Mouse (Mus musculus): ENCODE results near the gene Hspa1a. TPM values are rescaled to one million over a fixed set of nuclear protein-coding genes. Genes with fewer than 3 reads are reported as not detected.
"Not testable (repeated sequence)": the region's sequence is repeated elsewhere in the genome, so short reads cannot be mapped to it uniquely, and the experiment has no call there.

Gene Hspa1a
- 4.9 and 6.0 TPM in 2 replicates for polyA plus RNA-seq (2014; fragmentation: Nextera tagmentation; extraction: Ambion mirVana)

GRCm38 (mm10) chr17:34972069-34972749 lies at the start of gene Hspa1a, which contains the start of gene Hspa1l:
Gene Hspa1a (minus strand): TSS chr17:34972156.
Gene Hspa1l (plus strand): TSS chr17:34972703.
- not testable (repeated sequence) for H3K9me3 ChIP-seq (ENCODE audit: control insufficient read depth, low read depth, low read length); H3K36me3 ChIP-seq (ENCODE audit: control insufficient read depth, insufficient read depth, low read length); H3K9ac ChIP-seq (replicated peaks; ENCODE audit: low read depth, low read length); H3K4me1 ChIP-seq (ENCODE audit: control insufficient read depth, insufficient read depth, low read length); H3K27ac ChIP-seq (ENCODE audit: low read length)
- H3K4me2 ChIP-seq (replicated peaks; ENCODE audit: low read depth, low read length), result peak within 1 kb of the TSS; percentile 52
- peak within 1 kb of the TSS; percentile 26 for H3K4me3 ChIP-seq (ENCODE audit: low read depth, low read length)
- peaks cover 11% of the 10 kb centered on the region for H3K27me3 ChIP-seq (ENCODE audit: control insufficient read depth, insufficient read depth, low read length)
- peak; percentile 93 for ATAC-seq (ENCODE audit: insufficient number of reproducible peaks, insufficient read depth, low FRiP score, low read depth)
- under 1% methylated on average over 29 of the region's 33 CpGs for WGBS

- Histone ChIP-seq H3K4me2 (replicated peaks; ENCODE audit: low read depth, low read length) (peak overlapping the region; percentile 2; the same call in 1 of the 2 replicates), H3K4me1 (ENCODE audit: control insufficient read depth, insufficient read depth, low read length) (peaks cover 9% of the 10 kb centered on the region), H3K4me3 (ENCODE audit: low read depth, low read length) (no peak overlapping the region), H3K27me3 (ENCODE audit: control insufficient read depth, insufficient read depth, low read length) (no peaks in the 10 kb centered on the region), H3K9ac (replicated peaks; ENCODE audit: low read depth, low read length) (no peak overlapping the region), H3K9me3 (ENCODE audit: control insufficient read depth, low read depth, low read length) (no peaks in the 10 kb centered on the region), H3K27ac (ENCODE audit: low read length) (peak overlapping the region; percentile 49; the same call in 1 of the 2 replicates), H3K36me3 (ENCODE audit: control insufficient read depth, insufficient read depth, low read length) (peaks cover 1% of the 10 kb centered on the region)
- ATAC-seq (ENCODE audit: insufficient number of reproducible peaks, insufficient read depth, low FRiP score, low read depth), result peak; percentile 14; the same call in 1 of the 2 replicates
- 6% methylated on average over 17 of the region's 17 CpGs for WGBS
These were observed 49.3 kb upstream of the Hspa1a start for GRCm38 (mm10) chr17:35021163-35021808.

GRCm38 (mm10) chr17:35020551-35020950 lies 48.6 kb upstream of the Hspa1a start:
- Histone ChIP-seq H3K9me3 (ENCODE audit: control insufficient read depth, low read depth, low read length) (no peaks in the 10 kb centered on the region), H3K4me2 (replicated peaks; ENCODE audit: low read depth, low read length) (no peak overlapping the region), H3K4me1 (ENCODE audit: control insufficient read depth, insufficient read depth, low read length) (peaks cover 9% of the 10 kb centered on the region; the same call in 1 of the 2 replicates), H3K36me3 (ENCODE audit: control insufficient read depth, insufficient read depth, low read length) (peaks cover 8% of the 10 kb centered on the region), H3K27me3 (ENCODE audit: control insufficient read depth, insufficient read depth, low read length) (no peaks in the 10 kb centered on the region), H3K27ac (ENCODE audit: low read length) (no peak overlapping the region), H3K4me3 (ENCODE audit: low read depth, low read length) (no peak overlapping the region), H3K9ac (replicated peaks; ENCODE audit: low read depth, low read length) (no peak overlapping the region)
- 78% methylated on average over 8 of the region's 8 CpGs for WGBS
- no peak for ATAC-seq (ENCODE audit: insufficient number of reproducible peaks, insufficient read depth, low FRiP score, low read depth)

GRCm38 (mm10) chr17:35019894-35020293 lies 47.9 kb upstream of the Hspa1a start:
- no peaks in the 10 kb centered on the region for H3K9me3 ChIP-seq (ENCODE audit: control insufficient read depth, low read depth, low read length)
- 73% methylated on average over 11 of the region's 11 CpGs for WGBS
- no peak overlapping the region for H3K4me3 ChIP-seq (ENCODE audit: low read depth, low read length)
- no peaks in the 10 kb centered on the region for H3K27me3 ChIP-seq (ENCODE audit: control insufficient read depth, insufficient read depth, low read length)
- peaks cover 9% of the 10 kb centered on the region; the same call in 1 of the 2 replicates for H3K4me1 ChIP-seq (ENCODE audit: control insufficient read depth, insufficient read depth, low read length)
- no peak overlapping the region for H3K4me2 ChIP-seq (replicated peaks; ENCODE audit: low read depth, low read length)
- H3K27ac ChIP-seq (ENCODE audit: low read length), result no peak overlapping the region
- H3K9ac ChIP-seq (replicated peaks; ENCODE audit: low read depth, low read length), result no peak overlapping the region
- no peak for ATAC-seq (ENCODE audit: insufficient number of reproducible peaks, insufficient read depth, low FRiP score, low read depth)
- H3K36me3 ChIP-seq (ENCODE audit: control insufficient read depth, insufficient read depth, low read length), result peaks cover 14% of the 10 kb centered on the region

GRCm38 (mm10) chr17:35018171-35018570 lies 46.2 kb upstream of the Hspa1a start:
- H3K36me3 ChIP-seq (ENCODE audit: control insufficient read depth, insufficient read depth, low read length), result peaks cover 32% of the 10 kb centered on the region
- H3K9ac ChIP-seq (replicated peaks; ENCODE audit: low read depth, low read length), result no peak overlapping the region
- no peak overlapping the region for H3K27ac ChIP-seq (ENCODE audit: low read length)
- no peaks in the 10 kb centered on the region for H3K9me3 ChIP-seq (ENCODE audit: control insufficient read depth, low read depth, low read length)
- peaks cover 3% of the 10 kb centered on the region; the same call in 1 of the 2 replicates for H3K4me1 ChIP-seq (ENCODE audit: control insufficient read depth, insufficient read depth, low read length)
- WGBS, result 77% methylated on average over 3 of the region's 3 CpGs
- no peak for ATAC-seq (ENCODE audit: insufficient number of reproducible peaks, insufficient read depth, low FRiP score, low read depth)
- H3K27me3 ChIP-seq (ENCODE audit: control insufficient read depth, insufficient read depth, low read length), result no peaks in the 10 kb centered on the region
- no peak overlapping the region for H3K4me3 ChIP-seq (ENCODE audit: low read depth, low read length)
- H3K4me2 ChIP-seq (replicated peaks; ENCODE audit: low read depth, low read length), result no peak overlapping the region

GRCm38 (mm10) chr17:35017706-35018030 lies 45.7 kb upstream of the Hspa1a start:
- 65% methylated on average over 14 of the region's 14 CpGs for WGBS
- ATAC-seq (ENCODE audit: insufficient number of reproducible peaks, insufficient read depth, low FRiP score, low read depth), result no peak
- no peak overlapping the region for H3K9ac ChIP-seq (replicated peaks; ENCODE audit: low read depth, low read length)
- no peaks in the 10 kb centered on the region for H3K27me3 ChIP-seq (ENCODE audit: control insufficient read depth, insufficient read depth, low read length)
- peaks cover 3% of the 10 kb centered on the region; the same call in 1 of the 2 replicates for H3K4me1 ChIP-seq (ENCODE audit: control insufficient read depth, insufficient read depth, low read length)
- H3K27ac ChIP-seq (ENCODE audit: low read length), result no peak overlapping the region
- no peaks in the 10 kb centered on the region for H3K9me3 ChIP-seq (ENCODE audit: control insufficient read depth, low read depth, low read length)
- H3K36me3 ChIP-seq (ENCODE audit: control insufficient read depth, insufficient read depth, low read length), result peaks cover 37% of the 10 kb centered on the region
- H3K4me3 ChIP-seq (ENCODE audit: low read depth, low read length), result no peak overlapping the region
- H3K4me2 ChIP-seq (replicated peaks; ENCODE audit: low read depth, low read length), result no peak overlapping the region

- no peak overlapping the region for H3K4me3 ChIP-seq (ENCODE audit: low read depth, low read length)
- peaks cover 3% of the 10 kb centered on the region; the same call in 1 of the 2 replicates for H3K4me1 ChIP-seq (ENCODE audit: control insufficient read depth, insufficient read depth, low read length)
- no peaks in the 10 kb centered on the region for H3K9me3 ChIP-seq (ENCODE audit: control insufficient read depth, low read depth, low read length)
- H3K36me3 ChIP-seq (ENCODE audit: control insufficient read depth, insufficient read depth, low read length), result peaks cover 43% of the 10 kb centered on the region
- no peak for ATAC-seq (ENCODE audit: insufficient number of reproducible peaks, insufficient read depth, low FRiP score, low read depth)
- WGBS, result 77% methylated on average over 10 of the region's 10 CpGs
- H3K4me2 ChIP-seq (replicated peaks; ENCODE audit: low read depth, low read length), result no peak overlapping the region
- H3K27ac ChIP-seq (ENCODE audit: low read length), result no peak overlapping the region
- no peaks in the 10 kb centered on the region for H3K27me3 ChIP-seq (ENCODE audit: control insufficient read depth, insufficient read depth, low read length)
- H3K9ac ChIP-seq (replicated peaks; ENCODE audit: low read depth, low read length), result no peak overlapping the region
These were observed 45.1 kb upstream of the Hspa1a start for GRCm38 (mm10) chr17:35016791-35017705.

- H3K4me3 ChIP-seq (ENCODE audit: low read depth, low read length), result no peak within 1 kb of the TSS
- ATAC-seq (ENCODE audit: insufficient number of reproducible peaks, insufficient read depth, low FRiP score, low read depth), result no peak
- H3K27ac ChIP-seq (ENCODE audit: low read length), result no peak within 1 kb of the TSS
- H3K4me1 ChIP-seq (ENCODE audit: control insufficient read depth, insufficient read depth, low read length), result peaks cover 1% of the 10 kb centered on the region; the same call in 1 of the 2 replicates
- no peaks in the 10 kb centered on the region for H3K9me3 ChIP-seq (ENCODE audit: control insufficient read depth, low read depth, low read length)
- H3K27me3 ChIP-seq (ENCODE audit: control insufficient read depth, insufficient read depth, low read length), result no peaks in the 10 kb centered on the region
- no peak within 1 kb of the TSS for H3K9ac ChIP-seq (replicated peaks; ENCODE audit: low read depth, low read length)
- H3K4me2 ChIP-seq (replicated peaks; ENCODE audit: low read depth, low read length), result no peak within 1 kb of the TSS
- WGBS, result 60% methylated on average over 12 of the region's 12 CpGs
- peaks cover 50% of the 10 kb centered on the region for H3K36me3 ChIP-seq (ENCODE audit: control insufficient read depth, insufficient read depth, low read length)
These were observed 44.4 kb upstream of the Hspa1a start, which contains the start of gene Vwa7 for GRCm38 (mm10) chr17:35016376-35016775. Gene Vwa7 (plus strand): TSS chr17:35016579.

Measured in stomach, embryonic 14.5 days (tissue).